In genomic region chr1:144306284-144306683, GRCm38 (mm10) we compare ENCODE assay signal across 13 mouse cellular contexts. TPM values are rescaled to one million over a fixed set of nuclear protein-coding genes. Genes with fewer than 3 reads are reported as not detected.
A peak's percentile ranks its signal among the peaks of the same experiment; 100 is the strongest.
DNase-seq lines count a peak whose midpoint lies in the region; ATAC-seq and TF ChIP-seq lines count a peak whose summit lies in the region.
"Had no signal": no experiment of that assay in that cellular context is flagged by ENCODE, and none has a peak within 500 bp of the region (broad histone marks: within the 10 kb centered on the region; RNA-seq: fewer than 3 reads in every experiment).

No protein-coding gene starts in this region.

- intact Hi-C loops in heart, postnatal 36 days (cut with DNase I): no loop called here

- H3K4me1 ChIP-seq in heart, postnatal 0 days (ENCODE audit: control insufficient read depth, insufficient read depth): no peaks in the 10 kb centered on the region
- peaks cover 8 to 34% of the 10 kb centered on the region in 2 experiments for H3K4me1 ChIP-seq in CH12.LX (ENCODE audit: control insufficient read depth in 1 of 2, insufficient read depth in 2 of 2)
- H3K4me1 ChIP-seq in intestine, embryonic 16.5 days (ENCODE audit: control insufficient read depth, insufficient read depth, low read length): no peaks in the 10 kb centered on the region
- no peaks in the 10 kb centered on the region for H3K4me1 ChIP-seq in forebrain, embryonic 10.5 days
- H3K4me1 ChIP-seq in forebrain, embryonic 15.5 days: no peaks in the 10 kb centered on the region
- H3K4me1 ChIP-seq: limb, embryonic 12.5 days; neural tube, embryonic 12.5 days had no signal

- WGBS in heart, postnatal 0 days: 22% methylated on average over 2 of the region's 2 CpGs
- WGBS in intestine, embryonic 16.5 days: 37% methylated on average over 2 of the region's 2 CpGs
- 79% methylated on average over 2 of the region's 2 CpGs for WGBS in forebrain, embryonic 10.5 days
- 58% methylated on average over 2 of the region's 2 CpGs for WGBS in forebrain, embryonic 15.5 days

- no peak for TF ChIP-seq POLR2A in CH12.LX (IDR thresholded peaks at IDR 0.05; ENCODE audit: low read depth, low read length)

- no peak overlapping the region for H3K9ac ChIP-seq in heart, postnatal 0 days (replicated peaks; ENCODE audit: low read depth, low read length)
- H3K9ac ChIP-seq in CH12.LX (ENCODE audit: insufficient read depth, low read depth): peak overlapping the region; percentile 60; the same call in 1 of the 2 replicates
- no peak overlapping the region for H3K9ac ChIP-seq in intestine, embryonic 16.5 days (ENCODE audit: low read depth, low read length)
- H3K9ac ChIP-seq in forebrain, embryonic 15.5 days (replicated peaks): no peak overlapping the region
- H3K9ac ChIP-seq: limb, embryonic 12.5 days; neural tube, embryonic 12.5 days had no signal

- H3K4me3 ChIP-seq in heart, postnatal 0 days (ENCODE audit: low read depth, low read length): no peak overlapping the region
- no peak overlapping the region for H3K4me3 ChIP-seq in CH12.LX (replicated peaks in 1 of 3; ENCODE audit: low read depth in 2 of 3, low read length in 2 of 3, poor library complexity in 1 of 3)
- no peak overlapping the region for H3K4me3 ChIP-seq in intestine, embryonic 16.5 days (ENCODE audit: low read length)
- H3K4me3 ChIP-seq in forebrain, embryonic 10.5 days: no peak overlapping the region
- no peak overlapping the region for H3K4me3 ChIP-seq in forebrain, embryonic 15.5 days
- H3K4me3 ChIP-seq: limb, embryonic 12.5 days; neural tube, embryonic 12.5 days had no signal

- peak; percentile 76; the same call in 1 of the 2 replicates for ATAC-seq in heart, postnatal 0 days (ENCODE audit: insufficient read depth, low read depth)
- peak; percentile 91 for ATAC-seq in intestine, embryonic 16.5 days
- no peak for ATAC-seq in forebrain, embryonic 15.5 days (replicated peaks)

- peak; percentile 56 for DNase-seq in heart, postnatal 0 days (ENCODE audit: low spot score)
- DNase-seq in heart, postnatal 36 days: no peak
- DNase-seq in 3T3-L1 (ENCODE audit: low read depth, low spot score): peak; percentile 35
- DNase-seq in CH12.LX (ENCODE audit: extremely low read depth): no peak
- no peak for DNase-seq in forebrain, embryonic 10.5 days (ENCODE audit: extremely low spot score, low spot score)
- DNase-seq in cerebellum, adult 9-10 months: no peak
- DNase-seq: adrenal gland, postnatal 36 days; cerebellum, adult 8-10 months had no signal

- TF ChIP-seq RAD21 in CH12.LX (IDR thresholded peaks at IDR 0.05; ENCODE audit: low read depth, low read length): no peak

- in situ Hi-C loops in CH12.LX (cut with MboI; ENCODE audit: low pct_ligation_motif_present, low pct_unique_long_range_greater_than_20kb, low sequenced_read_pairs): no loop called here

- H3K36me3 ChIP-seq in heart, postnatal 0 days (replicated peaks; ENCODE audit: control insufficient read depth, insufficient read depth, low read length): no peaks in the 10 kb centered on the region
- no peaks in the 10 kb centered on the region for H3K36me3 ChIP-seq in CH12.LX (replicated peaks in 1 of 2; ENCODE audit: control insufficient read depth in 1 of 2, insufficient read depth in 1 of 2, low read length in 1 of 2)
- no peaks in the 10 kb centered on the region for H3K36me3 ChIP-seq in intestine, embryonic 16.5 days (ENCODE audit: control insufficient read depth, insufficient read depth, low read length)
- H3K36me3 ChIP-seq in forebrain, embryonic 10.5 days (replicated peaks): no peaks in the 10 kb centered on the region
- H3K36me3 ChIP-seq in forebrain, embryonic 15.5 days: no peaks in the 10 kb centered on the region
- H3K36me3 ChIP-seq: limb, embryonic 12.5 days; neural tube, embryonic 12.5 days had no signal

- H3K27ac ChIP-seq in heart, postnatal 0 days (ENCODE audit: low read depth): no peak overlapping the region; the same call in 1 of the 2 replicates
- no peak overlapping the region for H3K27ac ChIP-seq in CH12.LX (ENCODE audit: insufficient read depth, low read depth)
- H3K27ac ChIP-seq in intestine, embryonic 16.5 days (ENCODE audit: low read length): no peak overlapping the region; the same call in 1 of the 2 replicates
- H3K27ac ChIP-seq in forebrain, embryonic 10.5 days: no peak overlapping the region
- no peak overlapping the region for H3K27ac ChIP-seq in forebrain, embryonic 15.5 days (replicated peaks)
- H3K27ac ChIP-seq: limb, embryonic 12.5 days; neural tube, embryonic 12.5 days had no signal

- no peaks in the 10 kb centered on the region for H3K9me3 ChIP-seq in heart, postnatal 0 days (replicated peaks; ENCODE audit: control insufficient read depth, low read length)
- no peaks in the 10 kb centered on the region for H3K9me3 ChIP-seq in CH12.LX (replicated peaks; ENCODE audit: low read length)
- no peaks in the 10 kb centered on the region for H3K9me3 ChIP-seq in intestine, embryonic 16.5 days (ENCODE audit: control insufficient read depth, low read length)
- H3K9me3 ChIP-seq in forebrain, embryonic 10.5 days: no peaks in the 10 kb centered on the region
- no peaks in the 10 kb centered on the region for H3K9me3 ChIP-seq in forebrain, embryonic 15.5 days
- H3K9me3 ChIP-seq: limb, embryonic 12.5 days; megakaryocyte, embryonic 14.5 days; neural tube, embryonic 12.5 days had no signal

- no peak overlapping the region for H3K4me2 ChIP-seq in heart, postnatal 0 days (ENCODE audit: low read depth, low read length)
- H3K4me2 ChIP-seq in CH12.LX (ENCODE audit: insufficient read depth, low read depth, poor library complexity, severe bottlenecking): peak overlapping the region; percentile 75; the same call in 1 of the 2 replicates
- no peak overlapping the region for H3K4me2 ChIP-seq in intestine, embryonic 16.5 days (ENCODE audit: low read depth, low read length)
- H3K4me2 ChIP-seq in forebrain, embryonic 15.5 days (replicated peaks): no peak overlapping the region
- H3K4me2 ChIP-seq: limb, embryonic 12.5 days; neural tube, embryonic 12.5 days had no signal

- dilution Hi-C loops in CH12.LX (cut with MboI; ENCODE audit: extremely low pct_ligation_motif_present, extremely low pct_unique_long_range_greater_than_20kb, low sequenced_read_pairs): no loop called here

- no peak for TF ChIP-seq CTCF in heart, postnatal 0 days (IDR thresholded peaks at IDR 0.05; ENCODE audit: low read depth)
- TF ChIP-seq CTCF in CH12.LX (conservative IDR thresholded peaks at IDR 0.05 in 1 of 2, IDR thresholded peaks at IDR 0.05 in 1 of 2; ENCODE audit: low read depth in 2 of 2, low read length in 2 of 2): no peak

- H3K79me2 ChIP-seq in CH12.LX (replicated peaks; ENCODE audit: control insufficient read depth, extremely low read depth, insufficient read depth, poor library complexity, severe bottlenecking): no peaks in the 10 kb centered on the region

- no peak for TF ChIP-seq EP300 in heart, postnatal 0 days (IDR thresholded peaks at IDR 0.05; ENCODE audit: low read depth)
- TF ChIP-seq EP300 in CH12.LX (IDR thresholded peaks at IDR 0.05; ENCODE audit: low read length): no peak

- H3K27me3 ChIP-seq in heart, postnatal 0 days (ENCODE audit: control insufficient read depth, insufficient read depth, low read length): no peaks in the 10 kb centered on the region
- no peaks in the 10 kb centered on the region for H3K27me3 ChIP-seq in CH12.LX (replicated peaks)
- H3K27me3 ChIP-seq in intestine, embryonic 16.5 days (replicated peaks; ENCODE audit: control insufficient read depth, insufficient read depth, low read length): no peaks in the 10 kb centered on the region
- H3K27me3 ChIP-seq in forebrain, embryonic 10.5 days (ENCODE audit: poor library complexity, severe bottlenecking): no peaks in the 10 kb centered on the region
- H3K27me3 ChIP-seq in forebrain, embryonic 15.5 days: no peaks in the 10 kb centered on the region
- H3K27me3 ChIP-seq: limb, embryonic 12.5 days; megakaryocyte, embryonic 14.5 days; neural tube, embryonic 12.5 days had no signal

TF ChIP-seq in CH12.LX, 34 proteins besides CTCF, POLR2A, EP300 and RAD21 (continues in another document):
- no peak for TF ChIP-seq POLR2AphosphoS2 (IDR thresholded peaks at IDR 0.05; ENCODE audit: low read depth, low read length)
- no peak for TF ChIP-seq ZC3H11A (IDR thresholded peaks at IDR 0.05; ENCODE audit: low read depth, low read length)
- TF ChIP-seq RCOR1 (conservative IDR thresholded peaks at IDR 0.05; ENCODE audit: low read depth, low read length): no peak
- TF ChIP-seq UBTF (IDR thresholded peaks at IDR 0.05; ENCODE audit: low read depth, low read length): no peak
- TF ChIP-seq GABPA (IDR thresholded peaks at IDR 0.05; ENCODE audit: insufficient replicate concordance, low read depth, low read length): no peak
- TF ChIP-seq NELFE (IDR thresholded peaks at IDR 0.05; ENCODE audit: low read depth, low read length): no peak
- no peak for TF ChIP-seq MYC (IDR thresholded peaks at IDR 0.05; ENCODE audit: low read depth, low read length)
- TF ChIP-seq TCF12 (IDR thresholded peaks at IDR 0.05; ENCODE audit: low read depth, low read length): no peak
- TF ChIP-seq KAT2A (IDR thresholded peaks at IDR 0.05; ENCODE audit: insufficient replicate concordance, low read length): no peak
- no peak for TF ChIP-seq JUN (IDR thresholded peaks at IDR 0.05; ENCODE audit: insufficient read depth, low read depth, low read length)
- TF ChIP-seq MAFK (IDR thresholded peaks at IDR 0.05; ENCODE audit: insufficient replicate concordance, low read length): no peak
- TF ChIP-seq BHLHE40 (IDR thresholded peaks at IDR 0.05; ENCODE audit: low read depth, low read length): no peak
- TF ChIP-seq ZMIZ1 (IDR thresholded peaks at IDR 0.05; ENCODE audit: low read depth, low read length): no peak
- TF ChIP-seq USF2 (conservative IDR thresholded peaks at IDR 0.05; ENCODE audit: low read depth, low read length): no peak
- TF ChIP-seq NRF1 (IDR thresholded peaks at IDR 0.05; ENCODE audit: low read depth, low read length): no peak
- TF ChIP-seq CHD1 (IDR thresholded peaks at IDR 0.05; ENCODE audit: low read depth, low read length): no peak
- no peak for TF ChIP-seq MAZ (IDR thresholded peaks at IDR 0.05; ENCODE audit: low read depth, low read length)
- no peak for TF ChIP-seq MEF2A (IDR thresholded peaks at IDR 0.05; ENCODE audit: borderline replicate concordance, low read depth, low read length)
- no peak for TF ChIP-seq MAX (IDR thresholded peaks at IDR 0.05; ENCODE audit: low read length)

RNA-seq across cellular contexts. Expression of gene Rgs1, which starts 57.2 kb away (rescaled TPM):
- total RNA-seq in heart, postnatal 0 days (2014; rRNA removed; ENCODE audit: low replicate concordance): 1.5 and 2.3 TPM in 2 replicates
- polyA plus RNA-seq in heart, postnatal 0 days (2015; fragmentation: Nextera tagmentation; extraction: Ambion mirVana): 0.29 and 0.40 TPM in 2 replicates
- total RNA-seq in heart, postnatal 36 days (2021): not detected
- total RNA-seq in CH12.LX (2012; rRNA removed): 3.1 and 3.2 TPM in 2 replicates
- 25.2 and 35.2 TPM in 2 replicates for total RNA-seq in CH12.LX (2014; rRNA removed)
- 3.6 and 4.6 TPM in 2 replicates for polyA plus RNA-seq in CH12.LX (2012; ENCODE audit: insufficient read length, low read depth)
- polyA plus RNA-seq in intestine, embryonic 16.5 days (2015; fragmentation: Nextera tagmentation; extraction: Ambion mirVana): 0.86 and 0.99 TPM in 2 replicates
- not detected in 2 replicates for polyA plus RNA-seq in forebrain, embryonic 10.5 days (2016; fragmentation: Nextera tagmentation; extraction: Ambion mirVana)
- polyA plus RNA-seq in forebrain, embryonic 15.5 days (2015; fragmentation: Nextera tagmentation; extraction: Ambion mirVana): not detected in 2 replicates
- polyA plus RNA-seq: limb, embryonic 12.5 days; neural tube, embryonic 12.5 days had no signal

Comparison
In these comparisons a context has a peak if more than half of its experiments do, and no peak if none do; other contexts are left out.
1. DNase-seq: peak in heart, postnatal 0 days (single experiment) and 3T3-L1 (single experiment); none in heart, postnatal 36 days (0 of 2), CH12.LX (single experiment), forebrain, embryonic 10.5 days (single experiment) and cerebellum, adult 9-10 months (single experiment).